Mouse (Mus musculus): ENCODE data around the gene Sepsecs.
A peak's percentile ranks its signal among the peaks of the same experiment; 100 is the strongest.
"Not testable (repeated sequence)": the region's sequence is repeated elsewhere in the genome, so short reads cannot be mapped to it uniquely, and the experiment has no call there.

Sepsecs gene

DNA sequence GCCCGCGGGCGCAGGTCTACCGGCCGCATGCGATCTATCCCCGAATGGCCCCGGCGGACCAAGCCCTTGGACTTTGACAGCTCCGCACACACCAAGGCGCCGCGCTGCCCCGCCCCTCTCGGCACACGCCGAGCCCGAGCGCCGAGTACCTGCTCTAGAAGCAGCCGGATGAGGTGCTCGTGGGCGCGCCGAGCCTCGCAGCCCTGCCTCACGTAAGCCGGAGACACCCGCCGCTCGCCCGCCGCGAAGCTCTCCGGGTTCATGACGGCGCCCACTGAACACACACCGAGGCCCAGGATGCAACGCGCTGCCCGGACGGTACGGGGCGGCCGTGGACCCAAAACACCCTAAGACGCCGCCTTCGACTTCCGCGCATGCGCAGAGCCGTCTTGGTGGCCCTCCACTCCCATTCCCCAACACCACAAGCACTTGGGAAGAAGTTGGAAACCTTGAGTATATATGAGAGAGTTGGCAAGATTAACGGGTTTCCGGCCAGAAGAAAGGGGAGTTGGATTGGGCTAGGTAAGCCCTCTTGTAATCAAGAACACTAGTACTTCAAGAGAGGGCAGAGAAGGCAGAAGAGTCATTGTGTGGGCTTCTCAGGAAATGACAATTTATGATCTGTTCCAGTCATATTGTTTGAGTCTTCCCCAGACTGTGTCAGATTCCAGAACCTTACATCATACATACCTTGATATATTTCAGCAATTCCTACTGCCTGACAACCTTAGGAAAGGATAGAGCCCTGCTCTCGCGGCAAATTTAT, at the start of gene Sepsecs:
TSS of gene Sepsecs (minus strand) at position 283 of the 766 bp plus-strand sequence.
- DNase-seq (ENCODE audit: low spot score): peak; percentile 94

- DNase-seq (ENCODE audit: low spot score): no peak
These were observed 47.4 kb upstream of the Sepsecs start for GRCm38 (mm10) chr5:52716742-52717448.

DNA sequence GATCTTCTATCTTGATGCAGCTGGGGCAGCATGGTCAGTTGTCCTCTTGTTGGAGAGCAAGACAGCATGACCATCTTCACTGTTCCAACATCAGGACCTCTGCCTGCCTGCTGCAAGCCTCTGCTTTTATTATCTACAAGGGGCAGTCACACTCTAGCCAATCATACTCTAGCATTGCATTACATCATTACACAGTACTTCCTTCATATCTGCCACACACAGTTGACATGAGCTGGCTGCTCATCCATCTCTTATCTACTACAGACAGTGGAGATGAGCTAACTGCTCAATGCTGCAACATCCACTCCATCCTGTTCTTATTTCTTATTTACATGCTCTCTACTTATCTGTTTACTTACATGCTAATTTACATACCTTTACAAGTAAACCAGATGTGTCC, 43.2 kb upstream of the Sepsecs start:
- DNase-seq (ENCODE audit: low spot score): no peak

DNA sequence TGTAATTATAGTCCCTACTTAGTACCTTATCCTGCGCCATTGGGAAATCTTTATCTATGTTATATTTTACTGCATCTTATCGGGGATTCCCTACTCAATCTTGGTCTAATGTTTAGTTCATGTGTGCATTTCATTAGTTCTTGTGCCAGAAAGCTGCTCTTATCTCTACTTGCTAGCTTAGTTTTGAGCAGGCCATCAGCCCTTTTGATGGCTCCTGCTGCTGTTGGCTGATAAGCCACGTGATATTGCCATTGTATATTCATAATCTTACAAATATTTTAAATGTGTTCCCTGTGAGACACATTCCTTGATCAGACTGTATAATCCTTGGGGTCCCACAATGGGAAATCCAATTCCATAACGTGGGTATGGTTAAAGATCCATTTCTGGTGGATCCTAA, 35.1 kb upstream of the Sepsecs start:
- no peak for DNase-seq (ENCODE audit: low spot score)

- not testable (repeated sequence) for DNase-seq (ENCODE audit: low spot score)
These were observed 28.5 kb upstream of the Sepsecs start for GRCm38 (mm10) chr5:52697882-52698440.

DNA sequence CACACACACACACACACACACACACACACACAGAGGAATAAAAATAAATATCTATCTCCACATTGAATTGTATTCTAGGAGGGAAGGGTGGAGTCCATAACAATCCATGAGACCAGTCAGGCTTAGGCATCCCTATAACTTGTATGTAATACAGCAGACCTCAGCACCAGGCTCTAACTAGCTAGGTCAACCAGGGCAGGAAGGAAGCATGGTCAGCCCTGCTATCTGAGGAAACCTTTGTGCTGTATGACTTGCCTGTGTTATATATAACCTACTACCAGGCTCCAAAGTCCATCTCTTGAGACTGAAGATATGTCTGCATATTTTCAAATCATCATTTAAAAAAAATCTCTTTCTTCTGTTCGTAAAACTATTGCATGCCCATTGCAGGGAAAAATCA, 27.8 kb upstream of the Sepsecs start:
- no peak for DNase-seq (ENCODE audit: low spot score)

DNA sequence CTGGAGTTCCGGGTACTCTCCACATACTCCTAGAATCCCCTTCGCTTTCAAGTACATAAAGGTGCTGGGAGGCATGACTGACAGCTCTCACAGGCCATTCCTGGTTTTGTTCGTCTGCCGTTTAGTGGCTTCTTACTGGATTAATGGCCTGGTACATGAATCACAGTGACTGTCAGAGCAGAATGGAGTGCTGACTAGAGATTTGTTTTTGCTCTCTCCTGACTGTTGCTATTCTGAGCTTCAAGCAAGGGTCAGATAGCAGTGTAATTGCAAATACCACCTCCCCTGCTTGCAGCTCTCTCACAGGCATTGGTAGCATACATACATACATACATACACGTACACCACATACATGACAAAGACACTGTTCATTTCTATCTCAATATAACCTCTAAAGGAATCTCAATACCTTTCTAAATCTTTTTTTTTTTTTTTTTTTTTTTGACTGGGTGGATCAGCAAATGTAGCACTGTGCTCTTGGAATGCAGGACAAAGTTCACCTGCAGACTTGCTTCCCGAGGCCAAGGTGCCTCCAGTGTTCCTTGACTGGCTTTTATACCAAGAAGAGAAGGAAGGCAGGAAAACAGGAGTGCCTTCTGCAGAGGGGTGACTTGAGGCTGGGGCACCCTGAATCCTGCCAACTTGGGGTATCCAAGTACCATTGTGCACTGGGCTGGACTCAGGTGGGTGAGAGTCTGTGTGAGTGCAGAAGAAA, 18.4 kb upstream of the Sepsecs start:
- DNase-seq (ENCODE audit: low spot score): no peak

DNA sequence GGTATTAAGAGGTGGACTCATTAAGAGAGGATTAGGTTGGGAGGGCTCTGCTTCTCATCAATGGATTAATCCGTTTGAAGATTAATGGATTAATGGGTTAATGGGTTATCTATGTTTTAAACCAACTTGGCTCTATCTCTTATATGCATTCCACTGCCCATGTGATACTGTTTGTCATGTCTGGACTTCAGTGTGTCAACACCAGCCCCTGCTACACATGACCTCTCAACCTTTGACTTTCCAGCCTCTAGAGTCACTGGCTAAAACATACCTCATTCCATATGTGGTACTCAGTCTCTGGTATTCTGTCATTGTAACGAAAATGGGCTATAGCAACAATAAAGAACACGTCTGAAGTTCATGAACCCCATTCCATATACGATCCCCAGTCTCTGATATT, 11.6 kb upstream of the Sepsecs start:
- no peak for DNase-seq (ENCODE audit: low spot score)

- no peak for DNase-seq (ENCODE audit: low spot score)
These were observed 10.7 kb upstream of the Sepsecs start for GRCm38 (mm10) chr5:52680191-52680590.

DNA sequence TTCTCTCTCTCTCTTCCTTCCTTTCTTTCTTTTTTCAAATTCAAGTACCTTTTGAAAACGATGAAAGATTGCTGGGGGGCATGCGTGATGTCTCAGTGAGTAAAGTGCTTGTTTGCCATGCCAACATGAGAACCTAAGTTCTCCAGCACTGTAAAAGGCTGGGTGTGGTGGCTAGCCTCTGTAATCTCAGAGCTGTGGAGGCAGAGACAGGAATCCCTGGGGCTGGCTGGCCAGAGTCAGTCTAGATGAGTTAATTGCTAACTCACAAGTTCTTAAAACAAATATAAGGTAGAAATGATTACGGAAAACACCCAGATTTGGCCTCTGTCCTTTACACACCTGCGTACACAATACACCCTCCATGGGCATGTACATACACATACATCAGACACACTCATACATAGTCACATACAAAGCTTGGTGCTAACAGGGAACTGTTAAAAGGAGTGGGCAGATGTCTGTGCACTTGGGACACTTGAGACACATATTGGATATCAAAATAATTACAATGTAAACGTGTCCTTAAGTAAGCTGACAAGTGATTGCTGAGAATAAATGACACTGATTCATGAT, 9.1 kb upstream of the Sepsecs start:
- no peak for DNase-seq (ENCODE audit: low spot score)

GRCm38 (mm10) chr5:52677126-52677525, 7.6 kb upstream of the Sepsecs start:
- DNase-seq (ENCODE audit: low spot score): no peak

GRCm38 (mm10) chr5:52674384-52675069, 5.0 kb upstream of the Sepsecs start:
- DNase-seq (ENCODE audit: low spot score): no peak

DNA sequence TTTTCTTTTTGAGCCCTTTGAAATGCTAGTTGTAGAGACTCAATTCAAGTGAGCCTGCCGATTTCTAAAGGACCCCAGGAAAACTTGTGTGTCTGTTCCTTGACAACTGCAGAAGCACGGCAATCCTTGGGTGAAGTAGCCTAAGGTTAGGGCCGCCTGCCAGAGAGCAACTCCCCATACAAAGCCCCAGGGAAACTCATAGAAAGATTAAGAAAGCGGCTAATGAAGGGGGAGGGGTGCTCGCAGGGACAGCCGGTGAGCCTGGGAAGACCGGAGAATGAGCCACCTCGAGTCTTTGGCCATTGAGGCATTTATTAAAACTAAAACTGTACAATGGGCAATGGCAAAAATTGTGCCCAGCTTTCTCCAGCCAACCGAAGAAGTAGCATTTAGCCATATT, 3.8 kb upstream of the Sepsecs start:
- no peak for DNase-seq (ENCODE audit: low spot score)

DNA sequence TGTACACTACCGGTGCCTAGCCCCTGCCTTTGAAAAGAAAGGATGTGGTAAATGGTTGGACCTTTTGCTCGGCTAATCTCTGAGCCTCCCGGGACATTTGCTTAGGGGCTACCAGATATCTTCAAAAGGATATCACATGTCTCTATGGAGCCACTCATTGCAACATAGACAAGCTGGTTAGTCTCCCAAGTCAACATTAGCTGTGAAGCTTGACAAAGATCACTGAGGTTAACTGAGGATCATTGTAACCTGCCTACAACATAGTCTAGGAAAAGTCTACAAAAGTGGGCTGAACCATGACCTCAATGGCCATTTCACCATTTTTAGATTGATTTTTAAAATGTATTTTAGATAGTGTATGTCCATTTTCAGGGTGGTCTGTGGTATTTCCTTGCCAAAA, 1.2 kb upstream of the Sepsecs start:
- DNase-seq (ENCODE audit: low spot score): no peak

DNA sequence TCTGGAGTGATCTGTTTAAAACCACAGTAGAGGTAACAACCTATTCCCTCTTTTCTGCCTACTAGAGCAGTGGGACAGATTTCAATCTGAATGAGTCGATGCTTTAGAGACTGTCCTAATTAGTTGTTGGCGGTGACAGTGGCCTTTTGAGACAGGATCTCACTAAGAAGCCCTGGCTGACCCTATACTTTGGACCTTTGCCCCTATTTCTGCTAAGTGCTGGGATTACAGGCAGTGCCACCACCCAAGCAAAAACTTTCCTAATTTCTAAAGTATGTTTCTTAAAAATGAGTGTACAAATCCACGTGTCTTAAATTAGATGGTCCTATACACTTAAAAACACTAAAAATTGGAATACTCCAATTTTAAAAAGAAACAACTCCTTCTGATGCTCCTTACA, 2.7 kb downstream of the Sepsecs start:
- DNase-seq (ENCODE audit: low spot score): no peak

DNA sequence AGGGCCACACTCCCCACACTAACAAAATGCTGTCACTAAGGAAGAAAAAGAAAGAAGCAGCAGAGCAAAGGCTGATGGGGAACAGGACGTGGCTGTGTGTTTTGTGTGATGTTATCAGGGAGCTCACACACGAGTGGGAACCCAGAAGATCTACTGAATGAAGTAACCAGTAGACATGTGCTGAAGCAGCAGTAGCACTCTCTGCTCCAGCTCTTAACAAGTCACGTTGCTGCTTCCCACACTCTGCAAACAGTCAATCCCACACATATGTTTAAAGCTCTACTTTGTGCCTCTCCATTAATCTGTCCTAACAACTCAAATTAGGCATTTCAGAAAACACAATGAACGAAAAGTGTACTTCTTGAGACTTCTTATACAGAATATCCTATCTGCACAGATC, 11.6 kb downstream of the Sepsecs start:
- DNase-seq (ENCODE audit: low spot score): no peak

DNA sequence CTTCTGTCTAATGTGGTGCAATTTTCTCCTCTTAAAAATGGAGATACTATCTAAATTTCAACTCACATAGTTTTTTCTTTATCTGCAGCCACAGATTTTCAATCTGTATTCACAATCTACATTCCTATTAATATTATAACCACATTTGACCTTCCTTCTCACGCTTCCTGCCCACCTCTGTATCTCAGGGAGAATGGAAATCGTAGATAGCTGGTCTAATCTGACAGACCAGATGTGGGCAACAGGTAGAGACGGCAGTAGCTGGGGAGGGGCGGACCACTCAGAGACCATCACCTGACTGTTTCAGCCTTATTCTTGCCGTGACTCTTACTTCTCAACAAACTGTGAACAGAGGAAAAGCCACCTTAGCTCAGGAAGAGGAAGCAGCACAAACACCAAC, 12.2 kb downstream of the Sepsecs start:
- DNase-seq (ENCODE audit: low spot score): no peak

- DNase-seq (ENCODE audit: low spot score): peak; percentile 65
These were observed 13.5 kb downstream of the Sepsecs start for GRCm38 (mm10) chr5:52655992-52656391.

DNA sequence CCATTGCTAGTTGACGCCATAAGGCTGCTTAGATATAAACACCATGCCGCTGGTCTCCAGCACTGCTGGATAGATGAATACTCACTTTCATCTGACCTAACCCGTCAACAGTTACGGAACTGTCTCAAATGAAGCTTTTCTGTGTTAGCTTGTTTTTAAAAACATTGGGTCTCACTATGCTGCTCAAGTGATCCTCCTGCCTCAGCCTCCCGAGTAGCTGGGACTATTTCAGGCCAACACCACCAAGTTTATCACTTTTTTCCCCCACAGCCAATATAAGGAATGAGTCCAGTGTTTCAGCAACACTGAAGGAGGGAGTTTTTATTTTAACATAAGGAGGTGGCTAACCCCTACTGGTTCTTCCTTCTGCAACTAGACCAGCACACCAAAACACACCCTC, 14.5 kb downstream of the Sepsecs start:
- no peak for DNase-seq (ENCODE audit: low spot score)

- no peak for DNase-seq (ENCODE audit: low spot score)
These were observed 16.9 kb downstream of the Sepsecs start for GRCm38 (mm10) chr5:52652606-52653005.

DNA sequence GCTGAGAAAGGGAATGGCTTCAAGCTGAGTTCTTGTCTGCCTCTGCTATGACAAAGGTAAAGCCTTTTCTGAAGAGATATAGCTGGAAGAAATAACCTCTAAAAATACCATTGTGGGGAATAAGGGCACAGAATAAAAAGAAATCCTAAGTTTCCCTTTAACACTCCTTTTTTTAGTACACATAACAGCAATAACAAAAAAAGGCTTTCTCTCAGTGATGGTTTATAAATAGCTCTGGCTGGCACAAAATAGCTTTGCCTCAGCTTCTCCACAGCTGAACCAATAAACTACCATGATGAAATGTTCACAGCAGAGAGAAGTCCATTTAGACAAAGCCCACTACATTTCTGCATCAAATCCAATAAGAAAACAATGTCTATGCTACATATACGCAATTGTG, 17.4 kb downstream of the Sepsecs start:
- DNase-seq (ENCODE audit: low spot score): no peak

Measured in retina, embryonic 14.5 days (tissue).